In the genomic region with DNA sequence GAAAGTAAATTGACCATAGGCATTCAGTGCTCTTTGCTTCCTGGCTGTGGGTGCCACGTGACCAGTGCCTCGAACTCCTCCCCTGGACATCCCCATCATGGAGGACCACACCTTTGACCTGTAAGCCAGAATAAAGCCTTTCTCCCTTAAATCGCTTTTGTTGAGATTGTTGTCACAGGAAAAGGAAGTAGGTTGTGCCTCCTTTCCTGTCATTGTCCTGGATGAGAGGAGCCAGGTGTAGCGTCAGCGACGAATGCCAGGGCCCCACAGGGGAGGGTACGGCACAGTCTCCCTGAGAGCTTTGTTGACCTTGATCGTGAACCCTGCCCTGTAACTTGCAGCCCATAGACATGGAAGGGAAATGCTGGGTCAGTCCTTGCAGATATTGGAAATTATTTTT, we compare ENCODE assay signal across 14 mouse cellular contexts.
DNase-seq lines count a peak whose midpoint lies in the region; ATAC-seq and TF ChIP-seq lines count a peak whose summit lies in the region.
"Had no signal": no experiment of that assay in that cellular context is flagged by ENCODE, and none has a peak within 500 bp of the region (broad histone marks: within the 10 kb centered on the region; RNA-seq: fewer than 3 reads in every experiment).

No protein-coding gene starts in this region.

- H3K36me3 ChIP-seq in kidney, embryonic 14.5 days (ENCODE audit: control insufficient read depth, insufficient read depth, low read length): no peaks in the 10 kb centered on the region
- H3K36me3 ChIP-seq in heart, embryonic 13.5 days: no peaks in the 10 kb centered on the region
- no peaks in the 10 kb centered on the region for H3K36me3 ChIP-seq in kidney, postnatal 0 days (ENCODE audit: insufficient read depth, low read length)
- H3K36me3 ChIP-seq: embryonic facial prominence, embryonic 12.5 days; limb, embryonic 13.5 days had no signal

- H3K4me3 ChIP-seq in kidney, embryonic 14.5 days (ENCODE audit: low read length): no peak overlapping the region
- H3K4me3 ChIP-seq in heart, embryonic 13.5 days: no peak overlapping the region
- no peak overlapping the region for H3K4me3 ChIP-seq in kidney, postnatal 0 days (replicated peaks; ENCODE audit: low read depth, low read length)
- H3K4me3 ChIP-seq: embryonic facial prominence, embryonic 12.5 days; limb, embryonic 13.5 days had no signal

- ATAC-seq in kidney, embryonic 14.5 days (ENCODE audit: low FRiP score, low TSS enrichment): no peak
- no peak for ATAC-seq in heart, embryonic 13.5 days (ENCODE audit: extremely low read depth, insufficient number of reproducible peaks, low FRiP score, low TSS enrichment)
- no peak for ATAC-seq in kidney, postnatal 0 days (replicated peaks; ENCODE audit: low FRiP score, low read depth)
- ATAC-seq: forebrain, embryonic 14.5 days had no signal

- WGBS in kidney, embryonic 14.5 days: 60% methylated on average over 8 of the region's 8 CpGs
- 58% methylated on average over 8 of the region's 8 CpGs for WGBS in heart, embryonic 13.5 days
- WGBS in kidney, postnatal 0 days: 61% methylated on average over 8 of the region's 8 CpGs

- peaks cover 7% of the 10 kb centered on the region; the same call in 1 of the 2 replicates for H3K4me1 ChIP-seq in kidney, embryonic 14.5 days (ENCODE audit: control insufficient read depth, insufficient read depth, low read length)
- H3K4me1 ChIP-seq in heart, embryonic 13.5 days: peaks cover 19% of the 10 kb centered on the region
- peaks cover 7% of the 10 kb centered on the region; the same call in 1 of the 2 replicates for H3K4me1 ChIP-seq in kidney, postnatal 0 days (replicated peaks; ENCODE audit: insufficient read depth, low read length)
- H3K4me1 ChIP-seq: embryonic facial prominence, embryonic 12.5 days had no signal

- no peak overlapping the region for H3K4me2 ChIP-seq in kidney, embryonic 14.5 days (replicated peaks; ENCODE audit: low read depth, low read length)
- no peak overlapping the region for H3K4me2 ChIP-seq in heart, embryonic 13.5 days
- no peak overlapping the region for H3K4me2 ChIP-seq in kidney, postnatal 0 days (ENCODE audit: low read length)
- H3K4me2 ChIP-seq: embryonic facial prominence, embryonic 12.5 days; limb, embryonic 13.5 days had no signal

- no peaks in the 10 kb centered on the region for H3K9me3 ChIP-seq in kidney, embryonic 14.5 days (ENCODE audit: control insufficient read depth, low read length)
- H3K9me3 ChIP-seq in heart, embryonic 13.5 days: no peaks in the 10 kb centered on the region
- H3K9me3 ChIP-seq in kidney, postnatal 0 days (replicated peaks; ENCODE audit: low read length): no peaks in the 10 kb centered on the region
- H3K9me3 ChIP-seq: embryonic facial prominence, embryonic 12.5 days; limb, embryonic 13.5 days had no signal

- peak; percentile 43 for DNase-seq in kidney, adult 11 months
- peak; percentile 44 for DNase-seq in adrenal gland, postnatal 14 days
- DNase-seq in kidney, postnatal 0 days (ENCODE audit: low spot score): peak; percentile 48
- no peak for DNase-seq in left cerebral cortex, adult 11 months (ENCODE audit: low spot score)
- DNase-seq in layer of hippocampus, adult 8-10 months (ENCODE audit: low spot score in 2 of 2): no peak
- DNase-seq: cerebellum, adult 9-11 months; midbrain, embryonic 14.5 days; right cerebral cortex, postnatal 25 days had no signal

- H3K27me3 ChIP-seq in kidney, embryonic 14.5 days (ENCODE audit: control insufficient read depth, insufficient read depth, low read length): no peaks in the 10 kb centered on the region
- no peaks in the 10 kb centered on the region for H3K27me3 ChIP-seq in heart, embryonic 13.5 days (replicated peaks)
- H3K27me3 ChIP-seq in kidney, postnatal 0 days (ENCODE audit: insufficient read depth, low read length): no peaks in the 10 kb centered on the region
- H3K27me3 ChIP-seq: CH12.LX; embryonic facial prominence, embryonic 12.5 days; limb, embryonic 13.5 days had no signal

- no peak for TF ChIP-seq CTCF in kidney, postnatal 0 days (IDR thresholded peaks at IDR 0.05; ENCODE audit: low read depth)

- H3K9ac ChIP-seq in kidney, embryonic 14.5 days (ENCODE audit: low read depth, low read length): no peak overlapping the region
- no peak overlapping the region for H3K9ac ChIP-seq in heart, embryonic 13.5 days
- no peak overlapping the region for H3K9ac ChIP-seq in kidney, postnatal 0 days (ENCODE audit: low read depth, low read length)
- H3K9ac ChIP-seq: embryonic facial prominence, embryonic 12.5 days; limb, embryonic 13.5 days had no signal

- H3K27ac ChIP-seq in kidney, embryonic 14.5 days (ENCODE audit: low read depth, low read length): no peak overlapping the region
- 0 out of 2 replicates have a peak overlapping the region, but pooled peaks have one; percentile 14 for H3K27ac ChIP-seq in heart, embryonic 13.5 days (replicated peaks)
- 0 out of 2 replicates have a peak overlapping the region, but pooled peaks have one; percentile 34 for H3K27ac ChIP-seq in kidney, postnatal 0 days
- H3K27ac ChIP-seq: embryonic facial prominence, embryonic 12.5 days; limb, embryonic 13.5 days had no signal

Comparison
In these comparisons a context has a peak if more than half of its experiments do, and no peak if none do; other contexts are left out.
1. DNase-seq: peak in kidney, adult 11 months (single experiment), adrenal gland, postnatal 14 days (single experiment) and kidney, postnatal 0 days (single experiment); none in left cerebral cortex, adult 11 months (single experiment) and layer of hippocampus, adult 8-10 months (0 of 2).